Mouse (Mus musculus) c-Kit-positive CD71-positive TER-119-positive erythroid progenitor cells, embryonic 14.5 days (primary cell): Measurements from ENCODE around the gene 1700022I11Rik.

Experiments
- DNase-seq: peaks from one replicate; pipeline ENCODE4 v3.0.0-alpha.2; 2013; ENCODE audit warnings: low spot score

Gene 1700022I11Rik

GRCm38 (mm10) chr4:42969304-42969703 is at the start of gene 1700022I11Rik:
TSS of gene 1700022I11Rik (plus strand) at chr4:42969604.
- no peak for DNase-seq

GRCm38 (mm10) chr4:42920726-42921125 is 48.7 kb upstream of the 1700022I11Rik start:
- no peak for DNase-seq

GRCm38 (mm10) chr4:42921536-42921935 is 47.9 kb upstream of the 1700022I11Rik start:
- no peak for DNase-seq

GRCm38 (mm10) chr4:42922056-42922455 is 47.3 kb upstream of the 1700022I11Rik start:
- no peak for DNase-seq

GRCm38 (mm10) chr4:42922461-42922860 is 46.9 kb upstream of the 1700022I11Rik start:
- DNase-seq: no peak

- no peak for DNase-seq
Observed at GRCm38 (mm10) chr4:42924095-42924710, 45.2 kb upstream of the 1700022I11Rik start.

- no peak for DNase-seq
Observed at GRCm38 (mm10) chr4:42928209-42928608, 41.2 kb upstream of the 1700022I11Rik start.

GRCm38 (mm10) chr4:42928952-42929351 is 40.5 kb upstream of the 1700022I11Rik start:
- no peak for DNase-seq

GRCm38 (mm10) chr4:42932229-42932969 is 37.0 kb upstream of the 1700022I11Rik start:
- no peak for DNase-seq

GRCm38 (mm10) chr4:42933630-42934029 is 35.8 kb upstream of the 1700022I11Rik start:
- DNase-seq: no peak

- no peak for DNase-seq
Observed at GRCm38 (mm10) chr4:42941396-42941795, 28.0 kb upstream of the 1700022I11Rik start.

- DNase-seq: no peak
Observed at GRCm38 (mm10) chr4:42943341-42943740, 26.1 kb upstream of the 1700022I11Rik start.

GRCm38 (mm10) chr4:42944185-42944584 is 25.2 kb upstream of the 1700022I11Rik start:
- no peak for DNase-seq

- DNase-seq: no peak
Observed at GRCm38 (mm10) chr4:42945043-42945442, 24.4 kb upstream of the 1700022I11Rik start.

GRCm38 (mm10) chr4:42945445-42945844 is 24.0 kb upstream of the 1700022I11Rik start:
- DNase-seq: no peak

- peak; percentile 40 for DNase-seq
Observed at GRCm38 (mm10) chr4:42945952-42946351, 23.5 kb upstream of the 1700022I11Rik start.

- no peak for DNase-seq
Observed at GRCm38 (mm10) chr4:42946733-42947290, 22.6 kb upstream of the 1700022I11Rik start.

- no peak for DNase-seq
Observed at GRCm38 (mm10) chr4:42948527-42948926, 20.9 kb upstream of the 1700022I11Rik start.

GRCm38 (mm10) chr4:42949051-42949675 is 20.2 kb upstream of the 1700022I11Rik start:
- DNase-seq: no peak

- DNase-seq: peak; percentile 69
Observed at GRCm38 (mm10) chr4:42949676-42950051, 19.7 kb upstream of the 1700022I11Rik start, which contains the start of gene Dnajb5. TSS of gene Dnajb5 (plus strand) at chr4:42949814.

GRCm38 (mm10) chr4:42950065-42950558 is 19.3 kb upstream of the 1700022I11Rik start:
- DNase-seq: peak; percentile 31
